In the genomic region with DNA sequence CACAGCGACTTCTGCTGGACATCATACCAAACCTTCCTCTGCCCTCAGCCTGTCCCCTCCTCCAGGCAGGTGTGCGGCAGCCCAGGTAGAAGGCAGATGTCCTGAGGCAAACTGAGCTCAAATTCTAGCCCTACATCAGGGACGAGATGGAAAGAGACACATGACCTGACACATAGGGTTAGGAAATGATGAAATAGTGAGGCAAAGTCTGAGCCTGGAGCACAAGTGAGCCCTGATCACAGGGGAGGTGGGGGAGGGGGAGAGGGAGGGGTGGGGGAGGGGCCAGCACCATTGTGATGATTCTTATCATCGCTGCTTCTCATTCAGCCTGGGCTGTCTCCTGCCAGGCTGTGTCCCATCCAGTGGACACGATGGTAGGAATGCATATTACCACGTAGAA, we compare ENCODE assay signal across 10 mouse cellular contexts. TPM values are rescaled to one million over a fixed set of nuclear protein-coding genes. Genes with fewer than 3 reads are reported as not detected.
A peak's percentile ranks its signal among the peaks of the same experiment; 100 is the strongest.
DNase-seq lines count a peak whose midpoint lies in the region; ATAC-seq and TF ChIP-seq lines count a peak whose summit lies in the region.
"Had no signal": no experiment of that assay in that cellular context is flagged by ENCODE, and none has a peak within 500 bp of the region (broad histone marks: within the 10 kb centered on the region; RNA-seq: fewer than 3 reads in every experiment).

No protein-coding gene starts in this region.

- no peaks in the 10 kb centered on the region for H3K9me3 ChIP-seq in hindbrain, embryonic 13.5 days
- no peaks in the 10 kb centered on the region for H3K9me3 ChIP-seq in midbrain, embryonic 15.5 days
- H3K9me3 ChIP-seq: limb, embryonic 12.5 days had no signal

- H3K9ac ChIP-seq in hindbrain, embryonic 13.5 days: peak overlapping the region; percentile 43; the same call in 1 of the 2 replicates
- H3K9ac ChIP-seq in midbrain, embryonic 15.5 days: no peak overlapping the region
- H3K9ac ChIP-seq: limb, embryonic 12.5 days had no signal

- peak overlapping the region; percentile 77 for H3K27ac ChIP-seq in left cerebral cortex, adult 2 months
- H3K27ac ChIP-seq in brown adipose tissue, adult 24 weeks (replicated peaks; ENCODE audit: low read depth, low read length): peak overlapping the region; percentile 98
- peak overlapping the region; percentile 79 for H3K27ac ChIP-seq in hindbrain, embryonic 13.5 days
- peak overlapping the region; percentile 59; the same call in 1 of the 2 replicates for H3K27ac ChIP-seq in midbrain, embryonic 15.5 days

- no peak for TF ChIP-seq CTCF in left cerebral cortex, adult 2 months (IDR thresholded peaks at IDR 0.05)

- peak; percentile 46; the same call in 1 of the 2 replicates for ATAC-seq in hindbrain, embryonic 13.5 days (ENCODE audit: low FRiP score)
- no peak for ATAC-seq in midbrain, embryonic 15.5 days (replicated peaks)

- DNase-seq in left cerebral cortex, adult 2 months (ENCODE audit: extremely low spot score in 1 of 2, low spot score in 2 of 2): no peak
- DNase-seq in left cerebral cortex, adult 8-10 months (ENCODE audit: low spot score in 2 of 2): no peak
- DNase-seq in right cerebral cortex, postnatal 36 days (ENCODE audit: low spot score in 2 of 2): no peak
- no peak for DNase-seq in spleen, postnatal 10 days (ENCODE audit: low spot score in 2 of 2)
- no peak for DNase-seq in layer of hippocampus, adult 8-10 months (ENCODE audit: low spot score in 2 of 2)
- DNase-seq: spleen, adult 18-20 months had no signal

- peaks cover 65% of the 10 kb centered on the region for H3K4me1 ChIP-seq in brown adipose tissue, adult 24 weeks (ENCODE audit: control insufficient read depth, insufficient read depth, insufficient read length, low read length)
- H3K4me1 ChIP-seq in hindbrain, embryonic 13.5 days (replicated peaks): peaks cover 41% of the 10 kb centered on the region
- peaks cover 22% of the 10 kb centered on the region for H3K4me1 ChIP-seq in midbrain, embryonic 15.5 days

- no peaks in the 10 kb centered on the region for H3K27me3 ChIP-seq in hindbrain, embryonic 13.5 days
- H3K27me3 ChIP-seq in midbrain, embryonic 15.5 days (replicated peaks): no peaks in the 10 kb centered on the region
- H3K27me3 ChIP-seq: limb, embryonic 12.5 days had no signal

- H3K4me3 ChIP-seq in left cerebral cortex, adult 2 months: no peak overlapping the region
- H3K4me3 ChIP-seq in brown adipose tissue, adult 24 weeks (ENCODE audit: insufficient read depth, low read depth, low read length): no peak overlapping the region
- H3K4me3 ChIP-seq in hindbrain, embryonic 13.5 days: no peak overlapping the region
- no peak overlapping the region for H3K4me3 ChIP-seq in midbrain, embryonic 15.5 days
- H3K4me3 ChIP-seq: limb, embryonic 12.5 days had no signal

- peaks cover 15% of the 10 kb centered on the region; the same call in 1 of the 2 replicates for H3K36me3 ChIP-seq in hindbrain, embryonic 13.5 days
- no peaks in the 10 kb centered on the region for H3K36me3 ChIP-seq in midbrain, embryonic 15.5 days (replicated peaks)

- H3K4me2 ChIP-seq in hindbrain, embryonic 13.5 days: no peak overlapping the region
- no peak overlapping the region for H3K4me2 ChIP-seq in midbrain, embryonic 15.5 days
- H3K4me2 ChIP-seq: limb, embryonic 12.5 days had no signal

- WGBS in hindbrain, embryonic 13.5 days: 49% methylated on average over 6 of the region's 6 CpGs
- WGBS in midbrain, embryonic 15.5 days: 49% methylated on average over 6 of the region's 6 CpGs

- intact Hi-C loops in left cerebral cortex, adult 2 months (cut with DNase I): no loop called here

RNA-seq across cellular contexts. Expression of a gene that starts 40.0 kb away (rescaled TPM):
- 10 to 100 TPM; 58.0 to 65.6 TPM for total RNA-seq in left cerebral cortex, adult 2 months (2021)
- total RNA-seq in left cerebral cortex, adult 8-10 months (2022): 10 to 100 TPM; 21.6 to 50.5 (median 28.7) TPM
- polyA plus RNA-seq in brown adipose tissue, adult 24 weeks (2012; ENCODE audit: insufficient read depth, insufficient read length, missing spikeins): 44.4 and 326 TPM in 2 replicates
- 34.5 and 35.5 TPM in 2 replicates for polyA plus RNA-seq in hindbrain, embryonic 13.5 days (2015; fragmentation: Nextera tagmentation; extraction: Ambion mirVana)
- polyA plus RNA-seq in midbrain, embryonic 15.5 days (2015; fragmentation: Nextera tagmentation; extraction: Ambion mirVana): 42.5 and 42.8 TPM in 2 replicates
- 10 to 100 TPM; 13.6 to 22.6 (median 20.6) TPM for total RNA-seq in layer of hippocampus, adult 8-10 months (2022)

RNA-seq across cellular contexts. Expression of a gene that starts 40.6 kb away (rescaled TPM):
- total RNA-seq in left cerebral cortex, adult 2 months (2021): 100 to 1,000 TPM; 144 to 149 TPM
- 100 to 1,000 TPM; 131 to 191 (median 161) TPM for total RNA-seq in left cerebral cortex, adult 8-10 months (2022)
- polyA plus RNA-seq in brown adipose tissue, adult 24 weeks (2012; ENCODE audit: insufficient read depth, insufficient read length, missing spikeins): 124 and 179 TPM in 2 replicates
- 86.8 and 90.1 TPM in 2 replicates for polyA plus RNA-seq in hindbrain, embryonic 13.5 days (2015; fragmentation: Nextera tagmentation; extraction: Ambion mirVana)
- polyA plus RNA-seq in midbrain, embryonic 15.5 days (2015; fragmentation: Nextera tagmentation; extraction: Ambion mirVana): 100 and 109 TPM in 2 replicates
- total RNA-seq in layer of hippocampus, adult 8-10 months (2022): 100 to 1,000 TPM; 118 to 152 (median 136) TPM
